Mouse (Mus musculus) kidney, embryonic 14.5 days (tissue): ENCODE measurements around the gene Mycl. TPM values are rescaled to one million over a fixed set of nuclear protein-coding genes. Genes with fewer than 3 reads are reported as not detected.
A peak's percentile ranks its signal among the peaks of the same experiment; 100 is the strongest.

Source experiments
- ATAC-seq: fragments of 200-750 bp; cut with Nextera tagmentation; 2 replicates; pipeline ENCODE4 v1.8.0; 2017; ENCODE audit warnings: moderate number of reproducible peaks, mild to moderate bottlenecking, moderate TSS enrichment, moderate library complexity; ENCODE audit not compliant: low FRiP score, low TSS enrichment
- H3K27ac ChIP-seq: fragments of 300-500 bp; sonication (generic); 2 replicates; pipeline ENCODE4 v1.5.1; 2014; ENCODE audit warnings: low read depth, mild to moderate bottlenecking, low read length, moderate library complexity, mixed read lengths
- H3K27me3 ChIP-seq: fragments of 300-500 bp; sonication (generic); 2 replicates; pipeline ENCODE4 v1.6.1; 2014; ENCODE audit warnings: mild to moderate bottlenecking, low read length; ENCODE audit not compliant: control insufficient read depth, insufficient read depth
- H3K36me3 ChIP-seq: fragments of 300-500 bp; sonication (generic); 2 replicates; pipeline ENCODE4 v1.6.1; 2014; ENCODE audit warnings: low read length, mixed read lengths; ENCODE audit not compliant: control insufficient read depth, insufficient read depth
- H3K4me1 ChIP-seq: fragments of 300-500 bp; sonication (generic); 2 replicates; pipeline ENCODE4 v1.6.1; 2014; ENCODE audit warnings: low read length, mixed read lengths; ENCODE audit not compliant: control insufficient read depth, insufficient read depth
- H3K4me2 ChIP-seq: fragments of 300-500 bp; sonication (generic); replicated peaks from 2 replicates; pipeline ENCODE4 v1.6.1; 2014; ENCODE audit warnings: low read depth, mild to moderate bottlenecking, low read length
- H3K4me3 ChIP-seq: fragments of 300-500 bp; sonication (generic); 2 replicates; pipeline ENCODE4 v1.5.1; 2014; ENCODE audit warnings: mild to moderate bottlenecking, low read length
- H3K9ac ChIP-seq: fragments of 300-500 bp; sonication (generic); 2 replicates; pipeline ENCODE4 v1.6.1; 2014; ENCODE audit warnings: low read depth, mild to moderate bottlenecking, low read length, moderate library complexity
- H3K9me3 ChIP-seq: fragments of 300-500 bp; sonication (generic); 2 replicates; pipeline ENCODE4 v1.6.1; 2016; ENCODE audit warnings: low read length; ENCODE audit not compliant: control insufficient read depth
- WGBS: fragments of 180-500 bp; shearing (Covaris S2); extraction: QIAGEN DNeasy Blood & Tissue Kit; methylation state at CpG from one replicate; pipeline ENCODE4 v1.1.7; 2014; 5-methylcytosine and 5-hydroxymethylcytosine counted together
- polyA plus RNA-seq: library from polyadenylated mRNA; unstranded; fragments of >200 nt; fragmentation: Nextera tagmentation; extraction: Ambion mirVana; gene quantifications from 2 replicates; pipeline ENCODE4 v1.2.1, GENCODE M21; 2014

The Mycl gene
- polyA plus RNA-seq, 1 experiment from 2014 or later: 13.8 TPM

GRCm38 (mm10) chr4:122974976-122975520, 20.4 kb upstream of the Mycl start:
- Histone ChIP-seq H3K9ac (no peak overlapping the region), H3K9me3 (no peaks in the 10 kb centered on the region), H3K4me3 (no peak overlapping the region), H3K4me2 (no peak overlapping the region), H3K36me3 (no peaks in the 10 kb centered on the region), H3K4me1 (peaks cover 4% of the 10 kb centered on the region; the same call in 1 of the 2 replicates), H3K27me3 (no peaks in the 10 kb centered on the region; the same call in 1 of the 2 replicates), H3K27ac (no peak overlapping the region)
- peak; percentile 71; the same call in 1 of the 2 replicates for ATAC-seq
- WGBS: 45% methylated on average over 5 of the region's 5 CpGs

GRCm38 (mm10) chr4:122976885-122977284, 18.6 kb upstream of the Mycl start:
- no peak for ATAC-seq
- Histone ChIP-seq H3K36me3 (no peaks in the 10 kb centered on the region), H3K9me3 (no peaks in the 10 kb centered on the region), H3K4me3 (no peak overlapping the region), H3K27ac (no peak overlapping the region), H3K27me3 (no peaks in the 10 kb centered on the region), H3K9ac (no peak overlapping the region), H3K4me2 (no peak overlapping the region), H3K4me1 (peaks cover 11% of the 10 kb centered on the region)
- whole genome bisulfite sequencing: 84% methylated on average over 4 of the region's 4 CpGs

- H3K9me3 ChIP-seq: no peaks in the 10 kb centered on the region
- H3K36me3 ChIP-seq: no peaks in the 10 kb centered on the region
- no peak overlapping the region for H3K4me3 ChIP-seq
- WGBS: 63% methylated on average over 2 of the region's 2 CpGs
- peaks cover 5% of the 10 kb centered on the region for H3K27me3 ChIP-seq
- H3K4me2 ChIP-seq: no peak overlapping the region
- H3K27ac ChIP-seq: no peak overlapping the region
- H3K4me1 ChIP-seq: peaks cover 11% of the 10 kb centered on the region
- no peak for ATAC-seq
- no peak overlapping the region for H3K9ac ChIP-seq
Observed at GRCm38 (mm10) chr4:122978850-122979249, 16.6 kb upstream of the Mycl start.

GRCm38 (mm10) chr4:122979826-122980225, 15.6 kb upstream of the Mycl start:
- no peaks in the 10 kb centered on the region for H3K9me3 ChIP-seq
- no peak for ATAC-seq
- WGBS: 85% methylated on average over 3 of the region's 3 CpGs
- H3K4me2 ChIP-seq: no peak overlapping the region
- H3K27me3 ChIP-seq: peaks cover 11% of the 10 kb centered on the region
- H3K27ac ChIP-seq: no peak overlapping the region
- H3K9ac ChIP-seq: no peak overlapping the region
- no peak overlapping the region for H3K4me3 ChIP-seq
- peaks cover 8% of the 10 kb centered on the region for H3K4me1 ChIP-seq
- H3K36me3 ChIP-seq: no peaks in the 10 kb centered on the region

- H3K36me3 ChIP-seq: no peaks in the 10 kb centered on the region
- no peak overlapping the region for H3K4me2 ChIP-seq
- ATAC-seq: no peak
- WGBS: 68% methylated on average over 2 of the region's 2 CpGs
- H3K27ac ChIP-seq: no peak overlapping the region
- H3K4me3 ChIP-seq: no peak overlapping the region
- H3K9me3 ChIP-seq: no peaks in the 10 kb centered on the region
- peaks cover 7% of the 10 kb centered on the region; the same call in 1 of the 2 replicates for H3K4me1 ChIP-seq
- peaks cover 11% of the 10 kb centered on the region for H3K27me3 ChIP-seq
- no peak overlapping the region for H3K9ac ChIP-seq
Observed at GRCm38 (mm10) chr4:122980684-122981083, 14.8 kb upstream of the Mycl start.

- Histone ChIP-seq H3K9ac (no peak overlapping the region), H3K4me2 (no peak overlapping the region), H3K27me3 (peaks cover 11% of the 10 kb centered on the region), H3K4me1 (peaks cover 7% of the 10 kb centered on the region; the same call in 1 of the 2 replicates), H3K36me3 (no peaks in the 10 kb centered on the region), H3K27ac (no peak overlapping the region), H3K4me3 (no peak overlapping the region), H3K9me3 (no peaks in the 10 kb centered on the region)
- ATAC-seq: no peak
- 76% methylated on average over 7 of the region's 7 CpGs for WGBS
Observed at GRCm38 (mm10) chr4:122981238-122981637, 14.2 kb upstream of the Mycl start.

GRCm38 (mm10) chr4:122981930-122982329, 13.5 kb upstream of the Mycl start:
- H3K27ac ChIP-seq: no peak overlapping the region
- 41% methylated on average over 3 of the region's 3 CpGs for WGBS
- no peak overlapping the region for H3K4me2 ChIP-seq
- H3K27me3 ChIP-seq: peaks cover 11% of the 10 kb centered on the region
- no peaks in the 10 kb centered on the region for H3K9me3 ChIP-seq
- H3K9ac ChIP-seq: no peak overlapping the region
- ATAC-seq: no peak
- peaks cover 7% of the 10 kb centered on the region; the same call in 1 of the 2 replicates for H3K4me1 ChIP-seq
- H3K36me3 ChIP-seq: no peaks in the 10 kb centered on the region
- H3K4me3 ChIP-seq: no peak overlapping the region

GRCm38 (mm10) chr4:122982537-122982936, 12.9 kb upstream of the Mycl start:
- no peak for ATAC-seq
- 62% methylated on average over 3 of the region's 3 CpGs for WGBS
- no peaks in the 10 kb centered on the region for H3K9me3 ChIP-seq
- no peak overlapping the region for H3K27ac ChIP-seq
- no peak overlapping the region for H3K9ac ChIP-seq
- no peak overlapping the region for H3K4me2 ChIP-seq
- peaks cover 7% of the 10 kb centered on the region; the same call in 1 of the 2 replicates for H3K4me1 ChIP-seq
- H3K36me3 ChIP-seq: no peaks in the 10 kb centered on the region
- H3K27me3 ChIP-seq: peaks cover 11% of the 10 kb centered on the region
- H3K4me3 ChIP-seq: no peak overlapping the region

- Histone ChIP-seq H3K27ac (no peak overlapping the region), H3K4me2 (peak overlapping the region; percentile 4; the same call in 1 of the 2 replicates), H3K4me3 (no peak overlapping the region), H3K27me3 (peaks cover 11% of the 10 kb centered on the region), H3K9me3 (no peaks in the 10 kb centered on the region), H3K9ac (no peak overlapping the region), H3K4me1 (peaks cover 7% of the 10 kb centered on the region; the same call in 1 of the 2 replicates), H3K36me3 (no peaks in the 10 kb centered on the region)
- 26% methylated on average over 17 of the region's 17 CpGs for whole genome bisulfite sequencing
- ATAC-seq: no peak
Observed at GRCm38 (mm10) chr4:122983486-122984261, 11.8 kb upstream of the Mycl start.
